Mouse (Mus musculus) cortical plate, adult 2 months (tissue): Measurements from ENCODE around the gene Mycbp.

Source experiments
- CTCF ChIP-seq: fragments of 200-500 bp; IDR thresholded peaks from 2 replicates; pipeline ENCODE4 v1.5.1; 2011; ENCODE audit warnings: mild to moderate bottlenecking, control low read depth, low read length; ENCODE audit not compliant: insufficient read depth; ENCODE audit errors: extremely low read depth
- POLR2A ChIP-seq: fragments of 200-500 bp; IDR thresholded peaks from 2 replicates; pipeline ENCODE4 v1.6.1; 2011; ENCODE audit warnings: mild to moderate bottlenecking, low read length, control low read depth; ENCODE audit not compliant: insufficient read depth; ENCODE audit errors: extremely low read depth

GRCm38 (mm10) chr4:123934306-123934705 is 29.7 kb downstream of the Mycbp start:
- TF ChIP-seq POLR2A (no peak), CTCF (no peak)
